Mouse (Mus musculus): Measurements from ENCODE around the gene Lefty1. TPM values are rescaled to one million over a fixed set of nuclear protein-coding genes. Genes with fewer than 3 reads are reported as not detected.

Lefty1 gene
- 1 to 10 TPM; 3.4 to 9.0 TPM for total RNA-seq (2021)
- long read RNA-seq, experiment 1, transcript Lefty1-202 (2 exons, 583 nt), result major isoform, 7 of 8 reads
- long read RNA-seq, experiment 1, partial matches to known transcripts, result 0 of 8 reads
- long read RNA-seq, experiment 1, other reads (novel, unspliced or antisense), result 1 of 8 reads
- long read RNA-seq, experiment 2, partial matches to known transcripts, result 1 of 4 reads
- long read RNA-seq, experiment 2, other reads (novel, unspliced or antisense), result 0 of 4 reads

DNA sequence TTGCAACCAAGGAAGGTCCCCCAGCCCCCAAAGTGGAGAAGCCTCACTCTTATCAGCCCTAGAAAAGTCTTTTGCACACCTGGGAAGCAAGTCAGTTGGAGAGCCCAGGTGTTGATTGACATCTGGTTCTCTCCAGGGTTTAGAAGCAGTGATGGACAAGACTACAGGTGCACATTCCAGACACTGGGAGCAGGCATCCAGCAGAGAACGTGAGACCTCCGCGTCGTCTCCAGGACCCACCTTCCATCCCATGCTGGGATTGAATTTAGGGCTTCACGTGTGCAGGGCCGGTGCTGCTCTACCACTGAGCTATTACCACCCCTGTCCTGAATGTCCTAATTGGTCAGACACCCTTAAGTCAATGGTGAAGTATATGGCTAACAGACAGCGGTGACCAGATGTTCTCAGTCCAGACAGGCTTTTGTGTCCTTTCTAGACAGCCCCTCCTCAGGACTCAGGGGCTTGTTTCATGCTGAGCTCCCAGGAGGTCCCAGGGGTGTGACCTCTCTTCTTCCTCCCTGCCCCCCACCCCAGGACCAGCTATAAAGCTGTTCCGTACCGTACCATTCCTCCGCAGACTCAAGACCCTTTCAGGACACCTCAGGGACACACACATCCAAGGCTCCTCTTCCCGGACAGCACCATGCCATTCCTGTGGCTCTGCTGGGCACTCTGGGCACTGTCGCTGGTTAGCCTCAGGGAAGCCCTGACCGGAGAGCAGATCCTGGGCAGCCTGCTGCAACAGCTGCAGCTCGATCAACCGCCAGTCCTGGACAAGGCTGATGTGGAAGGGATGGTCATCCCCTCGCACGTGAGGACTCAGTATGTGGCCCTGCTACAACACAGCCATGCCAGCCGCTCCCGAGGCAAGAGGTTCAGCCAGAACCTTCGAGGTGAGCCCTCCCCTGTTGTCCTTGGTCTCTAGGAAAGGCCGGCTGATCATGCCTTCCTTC is at the start of gene Lefty1:
Gene Lefty1, plus strand, starts transcription at position 556 of the 953 bp plus-strand sequence.
- DNase-seq, result no peak

DNA sequence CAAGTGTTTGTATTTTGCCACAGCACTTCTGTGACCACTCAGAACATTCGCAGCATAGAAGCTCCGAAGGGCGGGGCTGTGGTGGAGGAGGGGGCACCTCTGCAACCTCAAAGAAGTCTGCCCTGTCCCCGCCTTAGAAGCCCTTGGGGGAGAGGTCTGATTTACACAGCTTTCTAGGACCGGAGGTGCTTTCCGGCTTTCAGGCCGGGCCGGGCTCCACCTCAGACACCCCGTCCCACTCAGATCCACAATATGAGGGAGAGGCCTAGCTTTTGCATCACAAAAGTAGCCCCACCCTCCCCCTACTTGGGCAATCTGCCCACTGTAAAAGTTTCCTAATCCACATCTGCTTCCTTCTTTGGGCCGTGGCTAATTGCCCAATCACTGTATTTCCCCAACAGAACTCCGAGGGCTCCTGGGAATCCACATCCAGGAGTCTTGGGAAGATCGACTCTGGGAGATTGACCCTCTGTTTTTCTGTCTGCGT is 46.2 kb upstream of the Lefty1 start:
- DNase-seq, result peak; percentile 81 to 85

DNA sequence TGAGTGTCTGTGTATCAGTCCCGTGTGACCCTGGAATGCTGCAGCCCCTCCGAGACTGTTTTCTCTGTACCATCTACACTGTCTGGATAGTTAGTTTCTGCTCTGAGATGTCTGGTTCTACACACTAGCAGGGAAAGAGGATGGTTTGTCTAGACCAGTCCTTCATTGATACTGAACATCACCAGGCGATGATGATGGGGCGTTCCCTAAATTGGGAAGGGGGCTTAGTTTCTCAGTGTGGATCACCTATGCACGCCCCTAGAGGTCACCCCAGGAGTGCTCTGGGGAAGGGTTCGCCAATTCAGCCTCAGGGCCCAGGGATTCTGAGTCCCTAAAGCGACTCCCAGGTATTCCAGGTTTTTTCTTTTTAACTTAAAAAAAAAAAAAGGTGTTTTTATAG is 45.6 kb upstream of the Lefty1 start:
- no peak for DNase-seq

DNA sequence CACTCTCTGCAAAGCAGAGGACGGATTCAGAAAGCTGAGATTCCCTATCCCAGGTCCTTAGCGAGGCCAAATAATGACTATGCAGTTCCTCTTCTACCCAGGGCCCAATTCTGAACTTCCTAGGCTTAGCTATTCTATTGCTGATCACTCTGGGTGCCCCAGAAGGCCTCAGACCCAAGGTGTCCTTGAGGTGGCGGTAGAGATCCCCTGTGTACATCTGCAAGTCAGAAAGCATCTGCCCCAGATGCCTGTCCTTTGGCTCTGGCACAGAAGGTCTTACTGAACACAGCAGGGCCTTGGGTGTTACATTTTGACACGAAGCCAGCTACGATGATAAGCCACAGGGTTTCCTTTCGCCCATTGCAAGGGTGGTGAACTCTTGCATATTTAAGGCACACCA is 45.0 kb upstream of the Lefty1 start:
- peak; percentile 49 to 55 for DNase-seq

DNA sequence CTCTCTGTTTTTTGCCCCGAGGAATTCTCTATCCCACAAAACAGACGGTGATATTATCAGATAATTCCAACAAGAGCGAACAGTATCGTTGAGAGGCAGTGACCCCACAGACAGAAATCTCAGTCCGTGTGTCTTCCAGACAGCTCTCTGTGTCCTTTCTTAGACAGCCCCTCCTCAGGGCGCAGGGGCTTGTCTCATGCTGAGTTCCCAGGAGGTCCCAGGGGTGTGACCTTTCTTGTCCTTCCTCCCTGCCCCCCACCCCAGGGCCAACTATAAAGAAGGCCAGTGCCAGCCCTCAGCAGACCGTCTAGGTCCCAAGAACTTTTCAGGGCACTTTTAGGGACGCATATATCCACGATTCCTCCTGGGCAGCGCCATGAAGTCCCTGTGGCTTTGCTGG is 42.0 kb upstream of the Lefty1 start, which contains the start of gene Lefty2:
Gene Lefty2, plus strand, starts transcription at position 301 of the 400 bp plus-strand sequence.
- no peak for DNase-seq

DNA sequence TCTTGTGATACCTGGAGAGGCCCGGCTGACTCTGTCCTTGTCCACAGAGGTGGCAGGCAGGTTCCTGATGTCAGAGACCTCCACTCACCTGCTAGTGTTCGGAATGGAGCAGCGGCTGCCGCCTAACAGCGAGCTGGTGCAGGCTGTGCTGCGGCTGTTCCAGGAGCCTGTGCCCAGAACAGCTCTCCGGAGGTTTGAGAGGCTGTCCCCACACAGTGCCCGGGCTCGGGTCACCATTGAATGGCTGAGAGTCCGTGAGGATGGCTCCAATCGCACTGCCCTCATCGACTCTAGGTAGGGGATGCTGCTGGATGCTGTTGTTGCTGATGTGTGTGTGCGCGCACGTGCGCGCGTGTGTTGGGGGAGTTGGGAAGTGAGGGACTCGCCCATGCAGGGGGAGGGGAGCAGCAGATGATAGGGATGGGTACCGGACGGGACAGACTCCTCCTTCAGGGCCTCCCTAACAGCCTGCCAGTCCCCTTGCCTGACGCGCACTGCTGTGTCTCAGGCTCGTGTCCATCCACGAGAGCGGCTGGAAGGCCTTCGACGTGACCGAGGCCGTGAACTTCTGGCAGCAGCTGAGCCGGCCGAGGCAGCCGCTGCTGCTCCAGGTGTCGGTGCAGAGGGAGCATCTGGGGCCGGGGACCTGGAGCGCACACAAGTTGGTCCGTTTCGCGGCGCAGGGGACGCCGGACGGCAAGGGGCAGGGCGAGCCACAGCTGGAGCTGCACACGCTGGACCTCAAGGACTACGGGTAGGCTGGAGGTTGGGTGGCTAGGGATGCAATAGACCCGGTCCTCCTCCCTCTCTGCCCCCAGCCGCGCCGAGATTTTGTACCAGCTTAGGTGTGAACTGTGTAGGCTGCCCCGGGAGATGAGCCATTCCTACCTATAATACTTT is 40.5 kb upstream of the Lefty1 start:
- peak; percentile 19 to 24 for DNase-seq

DNA sequence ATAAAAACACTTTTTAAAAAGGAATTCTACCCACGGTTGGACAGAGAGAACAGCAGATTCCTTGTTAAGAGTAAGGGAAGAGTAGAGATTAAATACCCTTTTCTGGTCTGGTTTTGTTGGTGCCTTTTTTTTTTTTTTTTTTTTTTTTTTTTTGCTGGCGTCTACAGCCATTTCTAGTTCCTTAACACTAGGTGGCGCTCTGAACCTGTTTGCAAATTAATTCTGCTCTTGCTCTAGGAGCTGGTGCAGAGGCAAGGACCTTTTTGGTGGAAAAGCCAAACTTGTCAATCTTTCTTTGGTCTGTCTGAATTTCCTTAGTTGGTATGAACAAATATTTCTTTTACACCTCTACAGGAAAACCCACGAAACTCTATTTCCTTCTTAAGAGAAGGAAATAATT is 33.7 kb upstream of the Lefty1 start:
- DNase-seq, result peak; percentile 20 to 62

DNA sequence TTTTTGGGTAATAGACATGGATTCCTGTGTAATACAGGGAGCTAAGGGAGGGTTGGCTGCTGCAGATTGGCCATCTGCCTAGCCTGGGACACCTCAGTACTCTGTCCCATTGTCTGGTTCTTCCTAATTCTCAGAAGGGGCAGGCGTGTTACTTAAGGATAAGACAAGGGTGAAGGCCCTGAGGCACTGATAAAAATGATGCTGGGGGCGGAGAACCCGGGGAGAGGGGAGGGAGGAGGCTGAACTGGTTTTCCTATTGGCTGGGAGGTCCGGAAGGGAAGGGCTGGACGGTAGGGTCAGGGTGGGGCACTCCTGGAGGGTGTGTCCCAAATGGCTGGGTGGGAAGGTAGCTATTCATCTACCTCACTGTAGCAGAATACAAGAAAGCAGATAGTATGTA is 31.9 kb upstream of the Lefty1 start:
- DNase-seq, result no peak

DNA sequence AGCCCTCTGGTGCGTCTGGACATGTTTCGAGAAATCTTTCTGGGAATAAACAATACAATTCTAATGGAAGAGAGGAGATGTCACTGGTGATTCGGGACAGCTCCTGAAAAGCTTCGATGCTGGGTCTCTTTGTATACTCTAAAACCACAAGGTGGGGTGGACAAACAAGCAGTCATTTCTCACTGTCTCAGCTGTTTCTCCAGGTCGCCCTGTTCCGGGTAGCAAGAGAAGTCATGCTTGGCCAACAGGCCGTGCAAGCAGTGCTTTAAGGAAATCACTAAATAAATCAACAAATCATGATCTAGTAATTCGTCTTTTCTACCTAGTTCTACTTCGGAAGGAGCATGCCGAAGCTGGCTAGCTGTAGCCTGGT is 31.2 kb upstream of the Lefty1 start:
- no peak for DNase-seq

DNA sequence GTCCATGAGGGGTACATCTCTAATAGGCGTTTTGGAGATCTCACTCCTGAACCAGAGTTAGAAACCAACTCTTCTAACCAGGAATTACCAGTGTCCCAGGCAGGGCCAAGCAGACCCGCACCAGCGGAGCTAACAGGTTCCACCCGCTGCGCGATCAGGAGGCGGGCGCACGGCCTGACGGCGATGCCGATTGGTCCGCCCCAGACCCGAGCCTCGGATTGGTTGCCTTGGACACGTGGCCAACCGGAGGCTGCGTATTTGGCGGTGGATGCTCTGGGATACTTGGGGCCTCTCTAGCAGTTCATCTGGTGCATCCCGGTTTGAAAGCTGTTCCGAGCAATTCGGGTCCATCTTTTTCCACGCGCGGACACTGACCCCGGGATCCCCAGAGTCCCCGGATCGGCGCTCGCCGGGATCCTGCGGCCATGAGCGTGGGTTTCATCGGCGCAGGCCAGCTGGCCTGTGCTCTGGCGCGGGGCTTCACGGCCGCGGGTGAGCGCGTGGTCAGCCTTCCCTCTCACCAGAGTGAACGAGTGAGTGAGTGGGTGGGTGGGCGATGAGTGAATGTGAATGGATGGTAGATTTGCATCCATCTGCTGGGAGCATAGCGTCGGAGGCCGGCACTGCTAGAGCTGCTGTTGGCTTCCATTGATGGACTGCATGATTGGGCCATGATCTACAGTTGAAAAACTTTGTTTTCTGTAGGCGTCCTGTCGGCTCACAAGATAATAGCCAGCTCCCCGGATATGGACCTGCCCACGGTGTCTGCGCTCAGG is 30.6 kb upstream of the Lefty1 start, which contains the start of gene Pycr2:
Gene Pycr2, plus strand, starts transcription at position 255 of the 776 bp plus-strand sequence.
- peak; percentile 95 to 96 for DNase-seq

DNA sequence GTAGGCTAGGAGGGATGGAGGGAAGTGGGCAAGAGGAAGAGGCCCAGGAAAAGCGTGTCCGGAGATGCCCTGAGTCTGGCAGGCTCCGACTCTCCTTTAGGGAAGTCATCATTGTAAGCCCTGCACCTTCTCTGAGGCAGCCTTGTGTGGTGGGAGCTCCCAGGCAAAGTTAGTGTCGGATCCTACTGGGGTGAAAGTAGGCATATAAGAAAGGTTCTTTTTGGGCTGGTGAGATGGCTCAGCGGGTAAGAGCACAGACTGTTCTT is 30.1 kb upstream of the Lefty1 start:
- DNase-seq, result no peak

DNA sequence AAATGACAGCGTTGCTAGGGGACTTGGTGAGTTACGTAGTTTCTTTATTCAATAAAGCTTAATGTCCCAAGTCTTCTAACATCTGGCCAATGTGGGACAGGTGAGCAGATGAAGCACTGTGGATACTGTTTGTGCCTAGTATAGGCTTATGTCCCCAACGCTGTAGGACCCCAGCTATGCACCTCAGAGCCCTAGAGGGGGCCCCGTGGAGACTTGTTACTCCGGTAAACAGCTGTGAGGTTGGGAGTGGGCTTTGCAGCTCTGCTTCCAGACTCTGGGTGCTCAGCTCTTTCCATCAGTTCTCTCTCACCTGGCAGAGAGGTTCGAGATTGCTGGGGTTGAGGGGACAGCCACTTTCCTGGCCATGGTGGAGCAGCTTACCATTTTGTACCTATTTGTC is 29.5 kb upstream of the Lefty1 start:
- DNase-seq, result no peak

DNA sequence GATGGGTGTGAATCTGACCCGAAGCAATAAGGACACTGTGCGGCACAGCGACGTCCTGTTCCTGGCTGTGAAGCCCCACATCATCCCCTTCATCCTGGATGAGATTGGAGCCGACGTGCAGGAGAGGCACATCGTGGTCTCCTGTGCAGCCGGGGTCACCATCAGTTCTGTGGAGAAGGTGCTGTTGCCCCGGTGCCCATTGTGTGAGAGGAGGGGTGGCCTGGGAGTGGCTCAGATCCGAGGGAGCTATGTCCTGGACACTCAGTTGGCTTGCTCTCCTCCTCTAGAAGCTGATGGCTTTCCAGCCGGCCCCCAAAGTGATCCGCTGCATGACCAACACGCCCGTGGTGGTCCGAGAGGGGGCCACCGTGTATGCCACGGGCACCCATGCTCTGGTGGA is 28.9 kb upstream of the Lefty1 start:
- no peak for DNase-seq

DNA sequence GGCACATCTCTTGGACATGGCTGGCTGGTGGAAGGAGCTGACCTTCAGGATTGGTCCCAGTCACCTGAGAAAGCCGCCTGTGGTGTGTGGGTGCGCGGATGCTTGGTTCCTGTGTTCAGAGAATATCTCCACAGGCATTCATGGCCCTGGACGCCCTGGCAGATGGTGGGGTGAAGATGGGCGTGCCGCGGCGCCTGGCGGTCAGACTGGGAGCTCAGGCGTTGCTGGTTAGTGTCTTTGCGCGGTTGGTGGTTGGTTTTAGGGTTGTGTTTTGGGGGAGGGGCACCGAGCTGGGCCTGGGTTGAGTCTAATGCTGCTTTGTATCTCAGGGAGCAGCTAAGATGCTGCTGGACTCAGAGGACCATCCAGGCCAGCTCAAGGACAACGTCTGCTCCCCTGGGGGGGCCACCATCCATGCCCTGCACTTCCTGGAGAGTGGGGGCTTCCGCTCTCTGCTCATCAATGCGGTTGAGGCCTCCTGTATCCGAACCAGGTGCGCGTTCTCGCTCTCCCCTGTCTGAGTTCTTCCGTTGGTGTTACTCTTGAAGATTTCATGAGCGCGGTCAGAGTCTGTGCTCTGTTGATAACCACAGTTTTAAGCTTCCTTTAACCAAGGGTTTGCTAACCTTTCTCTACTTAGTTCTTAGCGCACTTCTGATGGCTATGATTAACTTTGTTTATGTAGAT is 28.2 kb upstream of the Lefty1 start:
- DNase-seq, result no peak

DNA sequence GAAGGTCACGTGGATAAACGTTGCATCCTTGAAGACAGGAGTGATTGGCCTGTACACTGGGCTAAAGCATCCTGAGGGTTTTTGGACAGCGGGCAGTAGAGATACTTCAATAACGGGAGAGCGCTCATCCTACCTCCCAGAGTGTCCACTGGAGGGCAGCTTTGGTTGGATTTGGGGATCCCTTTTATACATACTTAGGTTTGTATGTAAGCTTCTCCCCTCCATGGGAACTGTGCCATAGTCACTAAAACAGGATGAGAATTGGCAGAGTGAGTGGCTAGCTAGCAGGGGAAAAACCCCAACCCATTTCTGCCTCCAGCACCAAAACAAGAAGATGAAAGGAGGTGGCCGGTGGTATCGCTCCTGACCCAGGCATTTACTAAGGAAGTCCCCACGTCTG is 23.7 kb upstream of the Lefty1 start:
- peak in 1 of 2 experiments; percentile 44 for DNase-seq

DNA sequence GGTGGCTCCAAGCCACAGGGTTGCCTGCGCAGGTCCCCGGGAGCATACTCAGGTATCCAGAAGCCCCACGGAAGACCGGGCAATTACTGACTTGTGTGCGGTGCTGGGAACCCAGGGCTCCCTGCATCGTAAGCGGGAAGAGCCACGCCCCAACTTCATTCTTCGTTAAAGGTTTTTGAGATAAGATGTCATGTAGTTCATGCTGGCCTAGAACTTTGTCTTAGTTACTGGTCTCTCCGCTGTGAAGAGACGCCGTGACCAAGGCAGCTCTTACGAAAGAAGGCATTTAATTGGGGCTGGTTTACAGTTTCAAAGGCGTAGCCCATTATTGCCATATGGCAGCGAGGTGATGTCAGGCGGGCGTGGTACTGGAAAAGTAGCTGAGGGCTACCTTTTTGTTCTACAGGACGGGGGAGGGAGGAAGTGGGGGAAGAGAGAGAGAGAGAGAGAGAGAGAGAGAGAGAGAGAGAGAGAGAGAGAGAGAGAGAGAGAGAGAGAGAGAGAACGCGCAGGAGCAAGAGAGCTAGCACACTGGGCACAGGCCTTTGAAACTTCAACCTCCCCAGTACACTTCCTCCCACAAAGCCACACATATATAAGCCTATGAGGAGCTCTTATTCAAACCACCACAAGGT is 23.1 kb upstream of the Lefty1 start:
- no peak for DNase-seq

DNA sequence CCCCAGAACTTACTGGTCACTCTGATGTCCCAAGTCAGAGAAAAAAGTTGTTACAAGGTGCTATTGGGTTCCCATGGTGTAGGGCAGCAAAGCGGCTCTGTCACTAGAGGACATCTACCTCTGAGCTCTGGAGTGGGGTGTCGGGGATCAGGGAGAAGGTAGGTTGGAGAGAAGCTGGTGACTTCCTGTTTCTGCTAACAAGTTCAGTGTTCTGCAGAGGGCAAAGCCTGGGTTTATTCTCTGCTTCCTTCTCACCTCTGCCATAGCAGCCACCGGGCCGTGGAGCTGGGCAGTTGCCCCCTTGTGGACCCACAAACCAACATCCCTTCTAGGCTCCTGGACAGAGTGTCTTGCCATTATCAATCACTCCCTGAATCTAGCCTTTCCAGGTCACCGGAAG is 22.0 kb upstream of the Lefty1 start:
- DNase-seq, result no peak

DNA sequence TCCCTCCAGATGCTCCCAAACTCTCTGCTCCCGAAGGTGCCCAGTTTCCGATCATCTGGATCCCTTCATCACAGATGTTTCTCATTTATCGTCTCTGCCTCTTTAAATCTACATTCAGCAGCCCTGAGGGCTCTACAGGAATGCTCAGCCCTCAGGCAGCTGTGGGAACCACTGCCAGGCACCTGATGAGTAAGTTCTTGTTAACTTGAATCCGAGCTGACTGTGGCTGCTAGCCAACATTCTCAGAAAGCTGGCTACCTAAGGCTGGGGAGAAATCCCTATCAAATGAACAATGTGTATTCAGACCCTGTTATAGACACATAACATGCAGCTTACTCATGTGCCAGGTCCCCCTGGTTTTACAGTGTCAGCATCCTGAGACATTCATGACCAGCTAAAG is 21.0 kb upstream of the Lefty1 start:
- DNase-seq, result no peak

DNA sequence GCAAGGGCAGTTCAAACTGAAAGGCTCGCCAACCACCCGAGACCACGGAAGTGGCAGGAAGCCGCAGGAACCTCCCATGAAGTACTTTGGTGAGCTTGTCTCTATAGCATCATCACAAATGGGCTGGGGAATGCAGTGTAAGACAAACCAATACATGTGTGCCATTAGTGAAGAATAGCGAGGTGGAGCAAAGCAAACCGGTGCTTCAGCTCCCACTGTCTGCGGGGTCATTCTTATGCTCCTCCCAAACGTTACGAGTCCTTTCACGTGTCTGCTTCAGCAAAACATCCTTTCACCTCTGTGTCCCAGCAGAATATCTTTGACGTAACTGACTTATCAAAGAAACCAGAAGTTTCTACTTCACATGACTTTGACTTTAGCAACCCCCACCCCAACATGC is 18.4 kb upstream of the Lefty1 start:
- DNase-seq, result no peak

DNA sequence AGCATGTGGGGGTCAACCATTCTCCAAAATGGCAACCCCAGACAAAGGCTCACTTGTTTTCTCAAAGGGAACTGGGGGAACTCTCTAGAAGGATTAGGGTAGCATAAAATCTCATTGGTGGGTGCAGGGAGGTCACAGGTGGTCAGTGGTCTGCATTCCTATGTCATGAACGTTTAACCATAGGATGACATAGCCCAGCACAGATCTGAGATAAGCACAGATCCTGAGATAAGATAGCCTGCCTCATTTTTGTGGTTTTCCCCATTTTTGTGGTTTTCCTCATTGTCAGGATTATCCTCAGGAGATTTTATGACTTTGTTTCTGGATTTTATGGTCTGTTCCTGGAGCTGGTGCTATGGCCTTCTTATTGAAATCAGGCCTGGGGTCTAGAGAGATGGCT is 17.8 kb upstream of the Lefty1 start:
- DNase-seq, result no peak

DNA sequence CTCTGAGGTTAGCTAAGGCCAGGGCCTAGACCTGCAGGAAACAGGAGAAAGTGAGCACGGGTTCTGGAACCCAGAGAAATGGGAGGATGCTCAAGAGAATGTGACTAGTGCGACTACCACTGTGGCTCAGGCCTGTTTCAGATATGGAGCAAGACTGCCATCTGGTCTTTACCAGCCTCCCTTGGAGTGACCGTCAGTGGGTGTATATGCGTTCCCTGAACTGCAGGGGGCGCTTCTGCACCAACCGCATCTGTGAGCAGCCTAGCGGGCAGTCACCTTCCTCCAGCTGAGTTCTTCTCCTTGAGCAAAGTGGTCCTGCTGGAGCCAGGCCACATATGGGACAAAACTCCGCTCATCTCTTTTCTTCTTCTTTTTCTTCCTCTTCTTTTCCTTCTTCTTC is 15.1 kb upstream of the Lefty1 start:
- DNase-seq, result peak; percentile 48 to 63

Measured in adrenal gland, postnatal 36 days (tissue).